Mouse (Mus musculus) cerebellum, adult 8-10 months (tissue): ENCODE results near the gene Mllt6.
"Not testable (repeated sequence)": the region's sequence is repeated elsewhere in the genome, so short reads cannot be mapped to it uniquely, and the experiment has no call there.

Source experiments
- DNase-seq: peaks from one replicate; pipeline ENCODE4 v3.0.0; 2022

Mllt6 gene

GRCm38 (mm10) chr11:97718281-97718860 is 55.2 kb downstream of the Mllt6 start:
- no peak for DNase-seq

- DNase-seq: no peak
These were observed 55.8 kb downstream of the Mllt6 start for GRCm38 (mm10) chr11:97719041-97719440.

GRCm38 (mm10) chr11:97721338-97721737 is 58.1 kb downstream of the Mllt6 start:
- no peak for DNase-seq

- no peak for DNase-seq
These were observed 60.5 kb downstream of the Mllt6 start for GRCm38 (mm10) chr11:97723709-97724108.

GRCm38 (mm10) chr11:97728311-97728710 is 65.1 kb downstream of the Mllt6 start:
- no peak for DNase-seq

GRCm38 (mm10) chr11:97728730-97729129 is 65.5 kb downstream of the Mllt6 start:
- no peak for DNase-seq

- DNase-seq: no peak
These were observed 70.5 kb downstream of the Mllt6 start for GRCm38 (mm10) chr11:97733689-97734088.

GRCm38 (mm10) chr11:97734810-97735209 is 71.6 kb downstream of the Mllt6 start:
- not testable (repeated sequence) for DNase-seq
